Mouse (Mus musculus) layer of hippocampus, adult 9-10 months (tissue): ENCODE results near the gene Pdgfb.

Experiments used
- DNase-seq: peaks from one replicate; pipeline ENCODE4 v3.0.0; 2022; ENCODE audit warnings: low spot score

The Pdgfb gene

DNA sequence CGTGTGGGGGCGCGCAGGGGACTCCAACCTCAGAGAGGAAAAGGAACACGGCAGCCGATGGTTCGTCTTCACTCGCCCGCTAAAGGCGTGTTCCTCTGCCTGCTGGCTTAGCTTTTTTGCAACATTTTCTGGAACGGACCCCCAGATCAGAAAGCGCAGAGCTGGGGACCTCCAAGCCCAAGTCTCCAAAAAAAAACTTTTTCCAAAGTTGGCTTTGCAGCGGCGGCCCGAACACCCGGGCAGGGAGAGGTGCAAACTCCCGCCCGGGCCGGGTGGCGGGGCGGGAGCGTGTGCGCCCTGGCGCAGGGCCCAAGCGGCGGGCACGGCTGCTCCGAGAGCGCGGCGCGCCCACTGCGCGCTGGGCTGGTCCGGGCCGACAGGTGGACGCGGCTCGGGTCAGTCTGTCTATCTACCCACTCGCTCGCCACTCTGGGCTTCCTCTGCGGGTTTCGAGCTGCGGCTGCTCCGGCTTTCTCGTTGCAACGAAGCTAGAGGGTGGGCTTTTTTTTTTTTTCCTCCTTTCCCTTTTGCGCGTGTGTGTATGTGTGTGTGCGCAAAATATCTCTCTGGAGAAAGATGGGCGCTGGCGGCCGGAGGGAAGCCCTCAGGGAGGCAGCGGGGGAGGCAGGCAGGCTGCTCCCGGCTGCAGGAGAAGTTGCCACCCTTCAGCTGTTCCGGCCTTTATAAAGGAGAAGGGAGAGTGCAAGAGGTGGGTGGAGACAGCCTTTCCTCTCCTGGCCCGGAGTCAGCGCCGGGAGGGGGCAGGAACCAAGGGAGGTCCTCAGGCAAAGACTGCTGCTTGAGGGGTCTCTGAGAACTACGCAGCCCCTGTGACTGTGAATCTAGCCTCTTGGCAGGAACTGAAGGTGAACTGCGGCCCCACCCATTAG, at the start of gene Pdgfb:
Gene Pdgfb, minus strand, starts transcription at position 657 of the 890 bp plus-strand sequence.
- DNase-seq, result no peak

DNA sequence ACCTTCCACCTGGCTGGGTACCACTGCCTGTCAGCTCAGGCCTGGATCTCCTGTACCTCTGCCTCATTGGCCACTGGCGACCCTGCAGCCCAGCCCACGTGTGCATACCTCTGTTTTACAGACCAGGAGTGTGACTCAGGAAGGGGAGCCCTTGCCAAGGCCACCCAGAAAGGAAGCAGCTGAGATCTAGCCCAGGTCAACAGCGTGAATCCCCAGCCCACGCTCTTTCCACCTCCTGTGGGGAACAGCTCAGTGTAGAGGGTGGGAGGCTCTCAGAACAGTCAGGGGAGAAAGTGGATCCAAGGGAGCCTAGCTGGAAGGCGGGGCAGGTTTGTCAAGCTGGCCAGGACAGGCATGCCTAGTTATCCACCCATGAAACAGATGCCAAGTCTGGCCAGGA, 48.0 kb upstream of the Pdgfb start:
- DNase-seq, result no peak

DNA sequence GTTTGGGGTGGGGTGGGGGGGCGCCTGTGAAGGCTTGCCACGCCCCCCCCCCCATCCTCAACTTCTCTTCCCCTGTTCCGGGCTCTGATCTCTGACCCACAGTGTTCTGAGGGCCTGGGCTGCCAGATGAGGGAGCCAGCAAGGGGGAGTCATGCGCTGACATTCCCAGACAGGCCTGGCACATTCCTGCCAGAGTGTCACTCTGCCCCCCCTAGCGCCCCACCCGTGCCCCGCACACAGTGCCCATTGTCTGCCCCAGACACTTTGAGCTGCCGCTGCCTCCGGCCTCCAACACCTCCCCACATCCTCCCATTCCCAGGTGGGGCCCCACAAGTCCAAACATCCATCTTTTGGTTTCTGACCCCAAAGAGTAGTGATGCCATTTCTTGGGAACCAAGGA, 47.6 kb upstream of the Pdgfb start:
- DNase-seq, result no peak

DNA sequence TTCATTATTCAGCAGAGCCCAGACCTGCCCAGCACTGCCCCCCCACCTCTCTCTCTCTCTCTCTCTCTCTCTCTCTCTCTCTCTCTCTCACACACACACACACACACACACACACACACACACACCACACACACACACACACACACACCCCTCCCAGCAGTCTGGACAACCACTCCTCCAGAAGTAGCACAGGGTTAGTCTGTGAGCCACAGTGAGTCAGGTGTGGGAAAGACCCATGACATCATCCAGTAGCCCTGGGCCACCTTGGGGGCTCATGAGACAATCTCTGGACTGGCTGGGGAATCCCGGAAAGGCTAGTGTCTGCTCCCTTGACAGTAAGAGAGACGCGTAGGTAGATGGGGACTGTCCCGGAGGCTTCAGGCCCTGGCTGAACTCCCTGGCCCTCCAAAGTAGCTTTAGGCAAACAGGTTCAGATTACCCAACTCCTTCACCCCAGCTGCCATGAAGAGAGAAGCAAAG, 46.3 kb upstream of the Pdgfb start:
- DNase-seq, result no peak

DNA sequence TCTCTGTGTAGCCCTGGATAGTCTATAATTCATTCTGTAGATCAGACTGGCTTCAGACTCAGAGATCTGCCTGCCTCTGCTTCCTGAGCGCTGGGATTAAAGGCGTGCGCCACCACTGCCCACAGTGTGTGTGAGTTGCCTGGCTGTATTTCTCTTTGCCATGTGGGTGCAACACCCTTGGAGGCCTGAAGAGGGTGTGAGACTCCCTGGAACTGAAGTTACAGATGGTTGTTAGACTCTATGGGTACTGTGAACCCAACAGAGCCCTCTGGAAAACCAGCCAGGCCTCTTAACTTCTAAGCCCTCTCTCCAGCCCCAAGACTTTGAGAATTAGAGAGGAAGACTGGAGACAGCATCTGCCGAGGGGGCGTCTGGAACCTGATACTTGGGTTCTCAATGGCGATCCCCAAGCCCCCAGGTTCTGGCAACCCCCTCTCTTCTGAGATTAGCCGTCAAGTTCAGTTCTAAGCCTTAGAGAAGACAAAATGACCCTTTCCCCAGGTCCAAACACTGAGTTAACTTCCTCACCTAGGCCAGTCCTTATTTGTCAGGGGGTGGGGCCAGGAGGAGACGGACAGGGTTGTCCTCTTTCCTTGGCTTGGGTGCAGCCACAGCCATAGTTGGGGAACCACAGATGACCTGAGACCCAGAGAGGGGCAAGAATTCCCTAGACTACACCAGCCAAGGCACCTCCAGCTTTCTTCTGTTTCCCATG, 45.7 kb upstream of the Pdgfb start:
- no peak for DNase-seq

DNA sequence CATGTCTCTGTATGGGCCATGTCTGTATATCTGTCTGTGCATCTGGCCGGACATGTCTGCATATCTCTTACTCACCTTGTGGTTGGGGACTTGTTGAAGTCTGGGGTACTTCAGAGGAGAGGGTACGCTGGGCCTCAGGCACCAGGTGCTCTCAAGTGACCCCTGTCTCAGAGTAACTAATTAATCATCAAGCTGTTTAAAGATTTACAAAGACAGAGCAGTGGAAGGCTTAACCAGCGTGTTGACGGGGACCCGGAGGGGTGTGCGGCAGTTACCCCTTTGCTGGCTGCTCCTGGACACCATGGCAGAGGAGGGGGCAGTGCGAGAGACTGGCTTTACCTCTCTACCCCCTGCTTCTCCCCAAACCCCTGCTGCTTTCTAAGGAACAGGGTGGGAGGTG, 44.8 kb upstream of the Pdgfb start:
- no peak for DNase-seq

DNA sequence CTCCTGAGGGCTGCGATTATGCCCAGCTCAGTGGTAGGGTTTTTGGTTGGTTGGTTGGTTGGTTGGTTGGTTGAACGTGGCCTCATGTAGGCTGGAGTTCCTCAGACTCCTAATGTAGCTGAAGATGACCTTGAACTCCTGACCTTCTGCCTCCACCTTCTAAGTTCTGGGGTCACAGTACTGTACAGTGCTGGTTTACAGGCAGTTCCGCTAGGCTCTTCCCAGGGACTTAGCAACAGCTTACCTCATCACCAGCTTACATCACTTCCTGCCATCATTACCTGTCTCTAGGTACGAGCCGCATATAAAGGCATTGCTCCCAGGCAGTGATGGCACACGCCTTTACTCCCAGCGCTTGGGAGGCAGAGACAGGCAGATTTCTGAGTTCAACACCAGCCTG, 43.4 kb upstream of the Pdgfb start:
- DNase-seq, result no peak

DNA sequence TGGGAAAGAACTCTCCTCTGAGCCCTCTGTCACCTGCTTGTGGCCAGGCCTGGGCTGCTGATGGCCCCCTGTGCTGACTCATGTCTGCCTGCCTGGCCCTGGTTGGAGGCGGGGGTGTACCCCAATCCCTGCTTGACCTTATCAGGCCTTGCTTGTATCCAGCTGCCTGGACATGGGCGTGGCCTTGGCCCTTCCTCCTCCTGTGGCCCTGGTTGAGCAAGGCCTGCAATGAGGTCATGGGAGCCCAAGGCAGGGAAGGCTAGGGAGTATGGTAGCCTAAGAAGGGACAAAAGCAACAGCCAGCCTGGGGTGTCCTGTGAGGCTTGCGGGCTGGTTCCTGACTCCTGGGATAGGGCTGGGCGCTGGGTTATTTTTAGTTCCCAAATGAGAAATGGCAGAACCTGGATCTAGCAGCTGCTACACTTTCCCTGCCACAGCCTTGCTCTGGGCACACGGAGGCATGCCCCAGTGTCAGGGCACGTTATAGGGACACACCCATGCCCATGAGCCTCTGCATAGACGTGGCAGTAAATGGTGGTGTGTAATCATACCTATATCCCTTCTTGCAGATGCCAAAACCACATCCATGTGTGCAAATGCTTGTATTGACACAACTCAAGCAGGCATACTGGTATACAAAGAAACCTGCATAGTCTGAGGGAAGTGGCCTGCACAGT, 39.4 kb upstream of the Pdgfb start:
- no peak for DNase-seq

DNA sequence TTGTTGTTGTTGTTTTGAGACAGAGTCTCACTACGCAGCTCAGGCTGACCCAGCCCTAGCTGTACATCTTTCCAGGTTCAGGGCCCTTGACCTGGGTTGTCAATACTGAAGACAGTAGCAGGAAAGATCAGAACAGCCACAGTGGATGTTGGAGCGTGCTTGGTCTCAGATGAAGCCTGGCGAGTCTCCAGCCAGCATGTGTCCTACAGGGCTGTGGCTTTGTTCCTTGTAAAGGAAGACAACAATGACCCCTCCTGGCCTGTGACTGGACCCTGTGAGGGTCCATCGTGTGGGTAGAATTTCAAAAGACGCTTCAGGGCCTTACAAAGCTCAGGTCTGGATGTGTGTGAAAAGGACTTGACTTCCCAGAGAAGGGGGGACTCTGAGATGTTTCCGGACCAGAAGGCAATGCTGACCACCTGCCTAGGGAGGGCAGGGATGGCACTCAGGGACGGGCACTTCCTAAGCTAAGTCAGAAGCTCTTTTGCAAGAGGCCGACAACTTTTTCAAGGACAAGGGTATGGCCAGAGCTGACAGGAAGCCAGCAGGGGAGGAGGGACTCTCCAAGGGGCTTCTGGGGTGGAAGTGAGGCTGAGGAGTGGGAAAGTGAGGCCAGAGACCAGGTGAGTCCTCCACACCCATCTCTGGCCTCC, 38.7 kb upstream of the Pdgfb start:
- DNase-seq, result no peak

DNA sequence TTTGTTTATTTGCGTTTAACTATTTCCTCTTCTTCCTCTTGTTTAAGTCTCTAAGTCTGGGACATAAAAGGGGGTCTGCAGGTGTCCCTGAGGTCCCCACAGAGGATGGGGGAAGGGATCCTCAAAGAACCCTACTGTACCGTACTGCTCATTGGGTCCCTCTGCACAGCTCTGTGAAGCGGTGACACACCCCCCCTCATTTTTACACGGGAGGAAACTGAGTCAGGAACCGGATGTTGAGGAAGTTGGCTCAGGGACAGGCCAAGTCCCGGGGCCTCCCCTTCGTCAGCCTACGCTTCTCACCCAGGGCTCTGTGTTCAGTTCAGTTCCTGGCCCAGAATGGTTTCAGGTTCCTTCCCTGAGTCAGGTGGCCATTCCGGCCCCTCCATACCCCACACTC, 37.0 kb upstream of the Pdgfb start:
- no peak for DNase-seq

DNA sequence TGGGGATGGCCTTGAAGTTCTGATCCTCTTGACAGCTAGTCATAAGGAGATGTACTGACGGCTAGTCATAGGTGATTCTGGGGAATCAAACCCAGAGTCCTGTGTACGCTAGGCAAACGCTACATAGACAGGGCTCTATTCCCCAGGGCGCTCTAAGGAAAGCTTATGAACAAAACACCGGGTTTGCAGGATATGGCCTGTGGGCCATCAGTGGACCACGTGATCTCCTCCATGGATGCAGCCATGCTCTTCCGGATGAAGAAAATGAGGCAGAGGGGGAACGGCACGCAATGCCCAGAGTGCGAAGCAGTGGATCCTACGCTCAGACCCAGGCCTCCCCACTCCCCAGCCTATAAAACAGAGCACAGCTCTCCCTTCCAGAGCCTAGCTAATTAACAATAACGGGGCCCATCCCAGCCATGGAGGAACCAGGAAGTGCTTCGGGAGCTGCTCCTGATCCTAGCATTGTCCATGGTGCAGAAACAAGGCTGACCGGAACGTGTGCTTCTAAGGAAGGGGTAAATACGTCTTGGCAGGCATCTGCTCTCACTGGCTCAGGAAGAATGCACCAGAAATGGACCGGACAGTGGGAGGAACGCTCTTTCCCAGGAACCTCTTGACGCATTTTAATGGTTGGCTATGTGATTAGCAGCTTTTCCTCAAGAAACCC, 36.5 kb upstream of the Pdgfb start:
- no peak for DNase-seq

DNA sequence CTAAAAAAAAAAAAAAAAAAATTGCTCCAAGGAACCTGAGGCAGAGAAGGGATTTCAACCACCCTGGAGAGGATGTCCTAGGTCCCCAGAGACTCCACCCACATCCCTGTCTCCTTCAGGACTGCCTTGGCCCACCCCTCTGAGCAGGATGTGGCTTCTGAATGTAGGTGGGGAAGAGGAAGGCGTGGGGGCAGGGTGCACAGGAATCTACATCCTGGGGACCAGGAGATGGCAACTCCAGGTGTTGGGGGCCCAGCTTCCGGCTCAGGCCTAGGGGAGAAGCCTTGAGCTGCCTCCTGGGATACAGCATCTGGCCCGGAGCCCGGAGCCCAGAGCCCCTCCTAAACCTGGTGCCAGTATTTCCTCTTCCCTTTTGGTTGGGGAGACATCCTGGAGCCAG, 35.3 kb upstream of the Pdgfb start:
- DNase-seq, result no peak

DNA sequence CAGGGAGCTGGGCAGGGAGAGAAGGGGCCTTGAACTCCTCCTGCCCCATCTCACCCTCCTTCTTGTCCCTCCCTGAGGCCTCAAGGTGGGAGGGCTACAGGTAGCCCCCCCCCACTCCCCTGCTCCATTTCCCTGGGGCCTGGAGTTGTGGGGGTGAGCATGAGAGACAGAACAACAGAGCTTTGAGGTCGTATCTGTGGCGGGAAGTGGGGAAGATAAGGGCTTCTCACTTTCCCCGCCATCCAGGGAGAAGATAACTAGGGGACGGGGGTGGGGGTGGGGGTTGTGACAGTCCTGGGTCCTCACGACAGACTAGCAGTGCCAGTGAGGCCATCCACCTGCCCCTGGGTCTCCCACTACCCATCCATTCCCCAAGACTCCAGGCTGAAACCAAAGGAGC, 33.2 kb upstream of the Pdgfb start:
- DNase-seq, result no peak

DNA sequence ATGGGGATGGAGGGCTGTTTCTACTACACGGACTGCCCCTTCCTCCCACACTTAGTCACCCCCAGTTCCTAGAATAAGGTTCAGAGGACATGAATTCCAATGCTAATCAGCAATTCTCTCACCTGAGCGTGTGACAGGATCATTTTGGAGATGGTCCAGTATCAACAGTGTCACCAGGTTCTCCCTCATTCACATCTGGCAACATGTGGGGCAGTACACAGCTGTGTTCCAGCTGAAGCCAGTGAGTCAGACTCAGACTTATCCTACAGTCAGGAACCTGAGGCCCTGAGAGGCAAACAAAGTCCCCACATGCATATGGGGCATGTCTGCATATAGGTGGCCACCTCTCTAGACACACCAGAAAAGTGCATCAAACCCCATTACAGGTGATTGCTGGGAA, 32.5 kb upstream of the Pdgfb start:
- no peak for DNase-seq

DNA sequence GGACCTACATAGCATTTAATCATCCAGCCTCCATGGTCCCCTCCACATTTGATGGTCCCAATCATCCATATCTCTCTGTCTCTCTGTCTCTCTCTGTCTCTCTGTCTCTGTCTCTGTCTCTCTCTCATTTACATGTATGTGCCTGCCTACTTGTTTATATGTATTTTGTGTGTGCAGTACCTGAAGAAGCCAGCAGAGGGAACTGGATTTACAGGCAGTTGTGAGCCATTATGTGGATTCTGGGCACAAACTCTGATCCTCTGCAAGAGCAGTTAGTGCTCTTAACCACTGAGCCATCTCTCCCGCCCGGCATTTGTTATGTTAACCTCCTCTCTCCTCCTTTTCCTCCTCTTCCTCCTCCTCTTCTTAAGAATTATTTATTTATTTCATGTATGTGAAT, 31.0 kb upstream of the Pdgfb start:
- DNase-seq, result no peak

DNA sequence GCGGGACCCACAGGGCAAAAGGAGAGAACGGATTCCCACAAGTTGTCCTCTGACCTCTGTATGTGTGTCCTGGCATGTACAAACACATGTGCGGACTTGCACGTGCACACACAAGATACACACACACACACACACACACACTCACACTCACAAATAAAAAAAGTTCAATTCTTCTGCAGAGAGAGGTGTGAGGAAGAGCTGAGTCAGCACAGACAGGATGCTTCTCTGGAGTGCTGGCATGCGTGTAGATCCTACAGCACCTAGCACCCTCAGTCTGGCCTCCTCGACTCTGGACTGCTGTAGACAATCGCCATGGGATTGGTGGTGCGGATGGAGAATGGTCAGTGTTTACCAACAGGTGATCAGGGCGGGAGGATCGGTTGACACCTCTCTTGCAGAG, 29.5 kb upstream of the Pdgfb start:
- DNase-seq, result no peak

DNA sequence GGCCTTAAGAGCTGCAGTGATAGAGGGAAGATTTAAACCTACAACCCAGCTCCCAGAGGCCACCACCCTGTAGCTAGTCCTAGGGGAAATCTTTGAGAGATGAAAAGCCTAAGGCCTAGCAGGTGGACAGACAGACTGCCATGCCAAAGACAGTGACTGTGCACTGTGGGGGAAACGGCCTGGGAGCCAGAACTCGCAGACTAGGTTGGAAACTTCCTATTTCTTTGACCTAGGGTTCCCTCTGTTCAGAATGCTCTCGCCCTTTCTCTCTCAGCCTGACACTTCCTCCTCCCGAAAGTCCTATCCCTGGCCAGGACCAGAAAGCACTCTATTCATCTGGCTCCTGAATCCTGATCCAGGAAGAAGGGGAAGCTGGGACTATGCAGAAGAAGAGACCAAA, 27.4 kb upstream of the Pdgfb start:
- no peak for DNase-seq

DNA sequence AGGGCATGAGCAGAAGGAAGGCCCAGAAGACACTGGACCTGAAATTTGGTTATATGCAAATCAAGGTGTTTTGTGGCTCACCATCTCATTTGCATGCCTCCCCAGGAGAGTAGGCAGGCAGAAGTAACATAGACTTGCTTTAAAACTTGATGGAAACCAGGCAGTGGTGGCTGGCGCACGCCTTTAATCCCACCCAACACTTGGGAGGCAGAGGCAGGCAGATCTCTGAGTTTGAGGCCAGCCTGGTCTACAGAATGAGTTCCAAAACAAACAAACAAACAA, 23.3 kb upstream of the Pdgfb start:
- no peak for DNase-seq

DNA sequence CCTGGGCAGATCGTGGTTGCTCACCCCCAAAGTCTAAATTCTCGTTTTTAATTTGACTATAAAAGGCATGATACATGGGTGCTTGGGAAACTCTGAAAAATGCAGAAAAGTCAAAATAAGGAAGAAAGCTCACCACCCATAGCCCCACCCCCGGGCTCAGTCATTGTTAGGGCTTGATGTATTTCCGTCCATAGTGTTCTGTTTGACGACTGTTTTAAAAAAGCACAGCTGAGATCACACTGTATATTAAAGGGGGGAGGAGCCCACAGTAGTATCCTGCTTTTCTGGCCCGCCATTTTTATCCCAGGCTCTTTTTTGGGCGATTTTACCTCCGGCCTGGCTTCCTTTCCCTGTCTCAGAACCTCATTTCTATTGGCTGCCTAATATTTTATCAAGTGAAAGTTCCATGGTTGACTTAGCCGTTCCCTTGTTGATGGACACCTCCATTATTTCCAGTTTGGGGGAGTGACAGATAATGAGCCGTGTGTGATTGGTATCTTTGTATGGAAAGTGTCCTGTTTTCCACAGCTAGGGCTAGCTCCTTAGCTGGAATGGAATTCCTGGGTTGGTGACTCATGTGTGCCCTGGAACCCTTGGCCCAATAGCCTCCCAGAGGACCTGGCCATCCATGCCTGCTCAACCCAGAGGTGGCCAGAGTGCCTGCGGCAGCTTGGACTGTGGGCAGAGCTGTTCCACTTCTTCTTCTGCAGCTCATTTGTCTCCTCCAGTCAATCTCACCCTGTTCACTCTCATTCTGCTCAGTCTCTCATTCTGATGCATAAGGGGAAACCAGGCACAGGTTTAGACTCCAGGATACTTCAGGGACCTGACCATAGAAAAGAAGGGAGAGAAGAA, 22.7 kb upstream of the Pdgfb start:
- DNase-seq, result no peak

DNA sequence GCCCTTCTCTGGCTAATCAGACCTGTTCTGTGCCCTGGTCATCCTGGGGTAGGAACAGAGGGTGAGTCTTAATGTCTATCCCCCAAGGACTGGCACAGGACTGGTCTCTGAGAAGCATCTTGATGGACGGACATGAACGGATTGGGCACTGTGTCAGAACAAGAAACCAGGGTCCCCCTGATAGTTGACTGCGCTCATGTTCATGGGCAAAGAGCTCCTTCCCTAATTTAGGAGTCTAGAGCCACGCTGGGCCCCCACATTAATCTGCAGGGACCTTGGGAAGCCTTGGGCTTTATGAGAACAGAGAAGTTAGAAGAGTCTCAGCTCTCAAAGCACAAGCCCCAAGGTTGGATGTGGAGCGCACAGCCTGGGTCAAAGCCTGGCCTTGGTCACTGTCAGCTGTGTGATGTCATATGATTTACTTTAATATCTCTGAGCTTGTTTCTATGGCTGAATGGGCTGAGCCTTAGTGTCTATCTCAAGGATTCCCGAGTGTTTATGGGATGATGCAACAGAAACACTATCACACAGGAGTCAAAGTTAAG, 20.6 kb upstream of the Pdgfb start:
- DNase-seq, result no peak

DNA sequence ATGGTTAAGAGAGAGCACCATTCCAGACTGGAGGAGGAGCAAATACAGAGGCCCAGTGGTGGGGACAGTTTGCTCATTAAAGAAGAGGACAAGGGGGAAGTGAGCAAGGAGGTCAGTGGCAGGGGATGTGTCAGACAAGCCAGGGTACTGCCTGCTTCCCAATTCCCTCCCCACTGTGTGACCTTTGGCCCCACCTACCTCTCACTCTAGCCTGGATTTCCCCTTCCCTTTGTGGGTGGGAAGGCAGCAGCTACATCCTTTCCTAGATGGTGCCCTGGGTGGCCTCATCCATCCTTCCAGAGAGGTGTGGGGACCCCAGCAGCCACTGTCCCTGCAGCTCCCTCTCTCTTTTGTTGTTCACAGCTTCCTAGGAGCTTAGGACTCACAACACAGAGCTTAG, 20.1 kb upstream of the Pdgfb start:
- no peak for DNase-seq
